Mouse (Mus musculus) small intestine, adult 10 weeks (tissue): ENCODE results near the gene Fbp1. TPM values are rescaled to one million over a fixed set of nuclear protein-coding genes. Genes with fewer than 3 reads are reported as not detected.

Experiments
- polyA plus RNA-seq: library from polyadenylated mRNA; stranded (reverse); fragments of 350-450 nt; fragmentation: Illumina TruSeq; extraction: RNeasy Lipid Tissue Mini Kit (QIAGEN cat#74804); gene quantifications from one replicate; pipeline ENCODE4 v1.2.3, GENCODE M21; 2014; ENCODE audit warnings: low replicate concordance

Gene Fbp1
- 59.9 TPM for polyA plus RNA-seq

DNA sequence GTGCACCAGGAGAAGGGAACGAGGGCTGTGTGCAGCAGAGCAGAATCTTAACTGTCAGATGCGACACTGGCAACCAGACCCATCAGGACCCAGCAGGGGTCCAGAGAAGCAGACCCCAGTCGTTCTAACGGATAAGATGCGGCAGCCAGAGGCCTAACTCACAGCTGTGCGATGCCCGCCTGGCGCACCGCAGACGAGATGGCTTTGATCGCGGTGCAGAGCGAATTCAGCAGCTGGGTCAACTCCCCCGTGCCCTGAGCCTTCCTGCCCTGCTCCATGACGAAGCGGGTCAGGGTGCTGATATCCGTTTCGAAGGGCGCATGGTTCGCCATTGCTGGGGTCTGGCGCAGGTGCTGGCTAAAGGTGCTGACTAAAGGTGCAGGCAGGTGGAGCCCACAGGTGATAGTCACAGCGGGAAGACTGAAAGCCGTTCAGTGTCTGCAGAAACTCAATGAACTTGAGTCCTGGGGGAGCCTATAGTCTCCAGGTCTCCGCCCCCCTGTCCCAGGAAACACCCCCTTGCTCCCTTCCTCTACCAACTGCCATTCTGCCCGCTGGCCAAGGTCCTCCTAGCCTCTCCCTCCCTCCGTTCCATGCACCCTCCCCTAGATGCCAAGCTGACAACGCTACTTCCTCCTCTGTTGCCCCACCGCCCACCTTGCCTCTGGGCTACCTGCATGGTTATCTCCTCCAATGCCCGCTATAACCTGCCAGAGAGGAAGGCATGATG lies at the start of gene Fbp1:
Gene Fbp1 (minus strand): TSS at position 571 of the 730 bp plus-strand sequence.

GRCm38 (mm10) chr13:62857941-62858915 lies 29.9 kb downstream of the Fbp1 start, which contains the start of gene Fbp2:
Fbp2 (minus strand) TSS chr13:62858422.

Other genes starting within 250 kb of the Fbp1 start
- 32.2 TPM for gene Platr25, start 127.6 kb downstream of the Fbp1 start, polyA plus RNA-seq
- gene Gm5141, start 102.5 kb downstream of the Fbp1 start, polyA plus RNA-seq = 10.4 TPM
- gene Fbp2, start 29.9 kb downstream of the Fbp1 start, polyA plus RNA-seq = 115 TPM
- gene 2010111I01Rik, start 76.6 kb upstream of the Fbp1 start, polyA plus RNA-seq = 24.2 TPM